Mouse (Mus musculus) heart, embryonic 11.5 days (tissue): ENCODE measurements around the gene Gm11549. TPM values are rescaled to one million over a fixed set of nuclear protein-coding genes. Genes with fewer than 3 reads are reported as not detected.

Source experiments
- ATAC-seq: fragments of 200-750 bp; cut with Nextera tagmentation; replicated peaks from 2 replicates; pipeline ENCODE4 v1.8.0; 2017; ENCODE audit warnings: moderate library complexity; ENCODE audit not compliant: insufficient number of reproducible peaks, low FRiP score, low TSS enrichment
- H3K27ac ChIP-seq: fragments of 300-500 bp; sonication (generic); 2 replicates; pipeline ENCODE4 v1.5.1; 2014; ENCODE audit warnings: mild to moderate bottlenecking, low read depth, low read length
- H3K27me3 ChIP-seq: fragments of 300-500 bp; sonication (generic); 2 replicates; pipeline ENCODE4 v1.6.1; 2014; ENCODE audit warnings: mild to moderate bottlenecking, low read length, mixed read lengths; ENCODE audit not compliant: control insufficient read depth, insufficient read depth
- H3K36me3 ChIP-seq: fragments of 300-500 bp; sonication (generic); 2 replicates; pipeline ENCODE4 v1.6.1; 2014; ENCODE audit warnings: mild to moderate bottlenecking, low read length, moderate library complexity, mixed read lengths; ENCODE audit not compliant: control insufficient read depth, insufficient read depth
- H3K4me1 ChIP-seq: fragments of 300-500 bp; sonication (generic); 2 replicates; pipeline ENCODE4 v1.6.1; 2014; ENCODE audit warnings: low read length; ENCODE audit not compliant: control insufficient read depth, insufficient read depth
- H3K4me2 ChIP-seq: fragments of 300-500 bp; sonication (generic); 2 replicates; pipeline ENCODE4 v1.6.1; 2014; ENCODE audit warnings: mild to moderate bottlenecking, moderate library complexity
- H3K4me3 ChIP-seq: fragments of 300-500 bp; sonication (generic); 2 replicates; pipeline ENCODE4 v1.5.1; 2014; ENCODE audit warnings: low read depth, low read length
- H3K9ac ChIP-seq: fragments of 300-500 bp; sonication (generic); 2 replicates; pipeline ENCODE4 v1.6.1; 2014; ENCODE audit warnings: mild to moderate bottlenecking, low read depth, low read length, moderate library complexity
- H3K9me3 ChIP-seq: fragments of 300-500 bp; sonication (generic); replicated peaks from 2 replicates; pipeline ENCODE4 v1.6.1; 2016; ENCODE audit warnings: low read length; ENCODE audit not compliant: control insufficient read depth
- WGBS: fragments of 180-500 bp; shearing (Covaris S2); extraction: QIAGEN DNeasy Blood & Tissue Kit; methylation state at CpG from one replicate; pipeline ENCODE4 v1.1.7; 2014; ENCODE audit not compliant: insufficient replicate concordance; 5-methylcytosine and 5-hydroxymethylcytosine counted together
- microRNA-seq: library from miRNA; unstranded; fragments of <30 nt; microRNA quantifications from one replicate; pipeline ENCODE4, GENCODE M21; 2016; ENCODE audit warnings: borderline number of aligned reads
- polyA plus RNA-seq: library from polyadenylated mRNA; unstranded; fragments of >200 nt; fragmentation: Nextera tagmentation; extraction: Ambion mirVana; gene quantifications from 2 replicates; pipeline ENCODE4 v1.2.1, GENCODE M21; 2014

The Gm11549 gene
- polyA plus RNA-seq, 1 experiment from 2014 or later: 0.16 TPM

GRCm38 (mm10) chr3:36473222-36473621, 48.4 kb downstream of the Gm11549 start:
- no peak overlapping the region for H3K4me2 ChIP-seq

GRCm38 (mm10) chr3:36471856-36472255, 49.8 kb downstream of the Gm11549 start:
- H3K36me3 ChIP-seq: no peaks in the 10 kb centered on the region
- H3K4me1 ChIP-seq: peaks cover 26% of the 10 kb centered on the region
- H3K27me3 ChIP-seq: no peaks in the 10 kb centered on the region
- peak overlapping the region; percentile 16; the same call in 1 of the 2 replicates for H3K4me2 ChIP-seq
- no peak for ATAC-seq
- H3K9ac ChIP-seq: no peak overlapping the region
- H3K27ac ChIP-seq: no peak overlapping the region
- no peaks in the 10 kb centered on the region for H3K9me3 ChIP-seq
- no peak overlapping the region for H3K4me3 ChIP-seq
- WGBS: 52% methylated on average over 4 of the region's 4 CpGs

More at GRCm38 (mm10) chr3:36473222-36473621, 48.4 kb downstream of the Gm11549 start:
- Histone ChIP-seq H3K4me1 (peaks cover 26% of the 10 kb centered on the region), H3K27ac (no peak overlapping the region), H3K36me3 (no peaks in the 10 kb centered on the region), H3K9ac (no peak overlapping the region), H3K4me3 (no peak overlapping the region), H3K9me3 (no peaks in the 10 kb centered on the region), H3K27me3 (no peaks in the 10 kb centered on the region)
- 92% methylated on average over 5 of the region's 5 CpGs for WGBS
- ATAC-seq: no peak

GRCm38 (mm10) chr3:36468871-36469270, 52.7 kb downstream of the Gm11549 start:
- Histone ChIP-seq H3K27me3 (no peaks in the 10 kb centered on the region), H3K4me3 (no peak overlapping the region), H3K4me1 (peaks cover 26% of the 10 kb centered on the region), H3K4me2 (no peak overlapping the region), H3K36me3 (no peaks in the 10 kb centered on the region), H3K9me3 (no peaks in the 10 kb centered on the region), H3K9ac (no peak overlapping the region), H3K27ac (no peak overlapping the region)
- no peak for ATAC-seq
- 49% methylated on average over 2 of the region's 2 CpGs for WGBS

- no peaks in the 10 kb centered on the region for H3K27me3 ChIP-seq
- H3K9me3 ChIP-seq: no peaks in the 10 kb centered on the region
- H3K27ac ChIP-seq: no peak overlapping the region
- H3K9ac ChIP-seq: no peak overlapping the region
- WGBS: 72% methylated on average over 7 of the region's 7 CpGs
- no peaks in the 10 kb centered on the region for H3K36me3 ChIP-seq
- ATAC-seq: no peak
- H3K4me3 ChIP-seq: no peak overlapping the region
- no peak overlapping the region for H3K4me2 ChIP-seq
- H3K4me1 ChIP-seq: peaks cover 23% of the 10 kb centered on the region
Observed at GRCm38 (mm10) chr3:36467632-36468031, 54.0 kb downstream of the Gm11549 start.

- Histone ChIP-seq H3K36me3 (peaks cover 4% of the 10 kb centered on the region; the same call in 1 of the 2 replicates), H3K9ac (no peak overlapping the region), H3K4me1 (peaks cover 12% of the 10 kb centered on the region), H3K9me3 (no peaks in the 10 kb centered on the region), H3K4me2 (no peak overlapping the region), H3K27me3 (no peaks in the 10 kb centered on the region), H3K4me3 (no peak overlapping the region), H3K27ac (no peak overlapping the region)
- WGBS: 50% methylated on average over 7 of the region's 7 CpGs
- no peak for ATAC-seq
Observed at GRCm38 (mm10) chr3:36465538-36465937, 56.1 kb downstream of the Gm11549 start.

Small RNA genes lying within 50 kb of the gene (microRNA-seq; reads per million reads assigned to microRNA genes)
- 0.34 reads per million for gene Mir7009

Other genes with a start within 250 kb of the Gm11549 start
- gene Anxa5, start 45.9 kb downstream of the Gm11549 start, polyA plus RNA-seq: 316 and 392 TPM in 2 replicates
- 1.5 TPM in 2 replicates for gene 1810062G17Rik, start 45.9 kb downstream of the Gm11549 start, polyA plus RNA-seq
- gene Exosc9, start 30.8 kb upstream of the Gm11549 start, polyA plus RNA-seq: 56.4 and 58.5 TPM in 2 replicates
- 205 and 212 TPM in 2 replicates for gene Ccna2, start 50.3 kb upstream of the Gm11549 start, polyA plus RNA-seq
- 9.4 and 10.2 TPM in 2 replicates for gene Bbs7, start 91.7 kb upstream of the Gm11549 start, polyA plus RNA-seq
- gene Trpc3, start 168.4 kb upstream of the Gm11549 start, polyA plus RNA-seq: 2.5 and 3.5 TPM in 2 replicates